Mouse (Mus musculus) myocyte (in vitro differentiated cells): ENCODE measurements around the gene Kctd19.

Experiments used
- CEBPB ChIP-seq: IDR thresholded peaks from 2 replicates; pipeline ENCODE4 v1.6.1; 2011; ENCODE audit warnings: mild to moderate bottlenecking, moderate library complexity; ENCODE audit not compliant: poor library complexity, insufficient read depth, severe bottlenecking
- E2F4 ChIP-seq: IDR thresholded peaks from one replicate; pipeline ENCODE4 v1.6.1; 2011; ENCODE audit warnings: mild to moderate bottlenecking, control low read depth, moderate library complexity; ENCODE audit not compliant: insufficient read depth
- MAX ChIP-seq: IDR thresholded peaks from one replicate; pipeline ENCODE4 v1.6.1; 2011; ENCODE audit warnings: low read depth, mild to moderate bottlenecking, control low read depth
- MYOD1 ChIP-seq, 3 experiments: IDR thresholded peaks; one replicate each; pipeline ENCODE4 v1.6.1; 2011; ENCODE audit warnings: control low read depth in 2 of 3, low read depth in 2 of 3, mild to moderate bottlenecking in 2 of 3, moderate library complexity in 1 of 3; ENCODE audit not compliant: insufficient read length in 2 of 3, control insufficient read depth in 1 of 3
- POLR2A ChIP-seq: IDR thresholded peaks from one replicate; pipeline ENCODE4 v1.6.1; 2011; ENCODE audit warnings: low read depth, mild to moderate bottlenecking, control low read depth, moderate library complexity; ENCODE audit not compliant: insufficient read length
- TCF12 ChIP-seq: IDR thresholded peaks from one replicate; pipeline ENCODE4 v1.6.1; 2011; ENCODE audit warnings: mild to moderate bottlenecking, control low read depth; ENCODE audit not compliant: poor library complexity, insufficient read depth, severe bottlenecking
- TCF3 ChIP-seq: IDR thresholded peaks from one replicate; pipeline ENCODE4 v1.6.1; 2011; ENCODE audit warnings: low read depth, control low read depth; ENCODE audit not compliant: insufficient read length
- USF1 ChIP-seq: IDR thresholded peaks from one replicate; pipeline ENCODE4 v1.6.1; 2011; ENCODE audit warnings: low read depth, mild to moderate bottlenecking, control low read depth, moderate library complexity

DNA sequence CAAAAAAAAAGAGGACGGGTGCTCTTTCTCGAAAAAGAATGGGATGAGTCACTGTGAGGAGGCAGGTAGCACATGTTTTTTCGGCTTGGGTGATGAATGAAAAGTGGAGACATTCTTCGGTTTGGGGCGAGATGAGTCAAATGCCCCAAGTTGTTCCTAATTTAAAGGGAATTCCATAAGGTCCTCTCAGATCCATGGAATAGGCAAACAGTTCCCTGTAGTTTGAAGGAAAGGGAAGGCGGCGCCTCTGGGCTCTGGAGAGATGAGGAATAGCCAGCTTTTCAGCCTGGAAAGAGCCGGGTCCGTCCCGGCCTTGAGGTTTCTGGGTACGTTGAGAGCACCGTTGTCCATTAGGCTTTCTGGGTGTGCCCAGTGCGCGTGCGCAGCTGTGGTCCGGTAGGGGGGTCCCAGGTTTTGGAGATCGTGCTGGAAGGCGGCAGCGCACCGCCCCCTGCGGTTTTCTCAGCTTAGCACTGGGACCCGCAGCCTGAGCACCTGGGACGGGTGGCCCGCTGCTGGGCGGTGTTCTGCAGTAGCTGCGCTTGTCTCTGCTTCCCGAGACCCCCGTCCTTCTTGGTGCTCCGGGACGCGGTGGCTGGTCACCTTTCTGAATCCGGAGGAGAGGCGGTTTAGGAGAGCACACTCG lies 64.7 kb downstream of the Kctd19 start, which contains the start of gene Slc9a5:
- TF ChIP-seq MYOD1 (IDR thresholded peaks at IDR 0.05; ENCODE audit: control insufficient read depth in 1 of 3, insufficient read length in 2 of 3, low read depth in 2 of 3), result no peak
- TF ChIP-seq TCF12, result no peak
- TF ChIP-seq POLR2A, result no peak
- TF ChIP-seq CEBPB, result no peak
- no peak for TF ChIP-seq E2F4
- TF ChIP-seq MAX, result no peak
- no peak for TF ChIP-seq TCF3
- TF ChIP-seq USF1, result no peak
